Mouse (Mus musculus): ENCODE data around the gene Igf1r.

The Igf1r gene

GRCm38 (mm10) chr7:68227021-68227420 is 274.4 kb downstream of the Igf1r start:
- DNase-seq (ENCODE audit: low spot score in 2 of 2), result no peak

GRCm38 (mm10) chr7:68227621-68228020 is 275.0 kb downstream of the Igf1r start:
- DNase-seq (ENCODE audit: low spot score in 2 of 2), result no peak

GRCm38 (mm10) chr7:68228491-68228890 is 275.9 kb downstream of the Igf1r start:
- no peak for DNase-seq (ENCODE audit: low spot score in 2 of 2)

GRCm38 (mm10) chr7:68230831-68231230 is 278.2 kb downstream of the Igf1r start:
- DNase-seq (ENCODE audit: low spot score in 2 of 2), result no peak

GRCm38 (mm10) chr7:68232521-68232920 is 279.9 kb downstream of the Igf1r start:
- DNase-seq (ENCODE audit: low spot score in 2 of 2), result no peak

- DNase-seq (ENCODE audit: low spot score in 2 of 2), result no peak
These were observed 281.1 kb downstream of the Igf1r start for GRCm38 (mm10) chr7:68233619-68234223.

GRCm38 (mm10) chr7:68236817-68237216 is 284.2 kb downstream of the Igf1r start:
- no peak for DNase-seq (ENCODE audit: low spot score in 2 of 2)

- no peak for DNase-seq (ENCODE audit: low spot score in 2 of 2)
These were observed 286.7 kb downstream of the Igf1r start for GRCm38 (mm10) chr7:68239220-68239827.

- DNase-seq (ENCODE audit: low spot score in 2 of 2), result no peak
These were observed 288.6 kb downstream of the Igf1r start for GRCm38 (mm10) chr7:68241205-68241604.

- no peak for DNase-seq (ENCODE audit: low spot score in 2 of 2)
These were observed 293.1 kb downstream of the Igf1r start for GRCm38 (mm10) chr7:68245681-68246080.

- no peak for DNase-seq (ENCODE audit: low spot score in 2 of 2)
These were observed 293.6 kb downstream of the Igf1r start for GRCm38 (mm10) chr7:68246249-68246648.

- no peak for DNase-seq (ENCODE audit: low spot score in 2 of 2)
These were observed 297.8 kb downstream of the Igf1r start for GRCm38 (mm10) chr7:68250411-68250810.

GRCm38 (mm10) chr7:68250902-68251301 is 298.3 kb downstream of the Igf1r start:
- no peak for DNase-seq (ENCODE audit: low spot score in 2 of 2)

- DNase-seq (ENCODE audit: low spot score in 2 of 2), result no peak
These were observed 305.1 kb downstream of the Igf1r start for GRCm38 (mm10) chr7:68257767-68258166.

GRCm38 (mm10) chr7:68258326-68259150 is 305.9 kb downstream of the Igf1r start:
- DNase-seq (ENCODE audit: low spot score in 2 of 2), result no peak

GRCm38 (mm10) chr7:68259523-68260081 is 307.0 kb downstream of the Igf1r start:
- DNase-seq (ENCODE audit: low spot score in 2 of 2), result no peak

GRCm38 (mm10) chr7:68262612-68263200 is 310.1 kb downstream of the Igf1r start:
- no peak for DNase-seq (ENCODE audit: low spot score in 2 of 2)

- DNase-seq (ENCODE audit: low spot score in 2 of 2), result no peak
These were observed 310.9 kb downstream of the Igf1r start for GRCm38 (mm10) chr7:68263346-68264027.

- no peak for DNase-seq (ENCODE audit: low spot score in 2 of 2)
These were observed 311.4 kb downstream of the Igf1r start, which contains the start of gene Pgpep1l for GRCm38 (mm10) chr7:68264028-68264453. Gene Pgpep1l, minus strand, starts transcription at chr7:68264233.

GRCm38 (mm10) chr7:68264531-68264930 is 311.9 kb downstream of the Igf1r start:
- DNase-seq (ENCODE audit: low spot score in 2 of 2), result peak; percentile 63 to 72

GRCm38 (mm10) chr7:68265391-68265790 is 312.8 kb downstream of the Igf1r start:
- DNase-seq (ENCODE audit: low spot score in 2 of 2), result no peak
